Mouse (Mus musculus) heart, embryonic 11.5 days (tissue): Measurements from ENCODE around the gene Jaml. TPM values are rescaled to one million over a fixed set of nuclear protein-coding genes. Genes with fewer than 3 reads are reported as not detected.
A peak's percentile ranks its signal among the peaks of the same experiment; 100 is the strongest.

Experiments used
- ATAC-seq: fragments of 200-750 bp; cut with Nextera tagmentation; replicated peaks from 2 replicates; pipeline ENCODE4 v1.8.0; 2017; ENCODE audit warnings: moderate library complexity; ENCODE audit not compliant: insufficient number of reproducible peaks, low FRiP score, low TSS enrichment
- H3K27ac ChIP-seq: fragments of 300-500 bp; sonication (generic); 2 replicates; pipeline ENCODE4 v1.5.1; 2014; ENCODE audit warnings: mild to moderate bottlenecking, low read depth, low read length
- H3K27me3 ChIP-seq: fragments of 300-500 bp; sonication (generic); 2 replicates; pipeline ENCODE4 v1.6.1; 2014; ENCODE audit warnings: mild to moderate bottlenecking, low read length, mixed read lengths; ENCODE audit not compliant: control insufficient read depth, insufficient read depth
- H3K36me3 ChIP-seq: fragments of 300-500 bp; sonication (generic); 2 replicates; pipeline ENCODE4 v1.6.1; 2014; ENCODE audit warnings: mild to moderate bottlenecking, low read length, moderate library complexity, mixed read lengths; ENCODE audit not compliant: control insufficient read depth, insufficient read depth
- H3K4me1 ChIP-seq: fragments of 300-500 bp; sonication (generic); 2 replicates; pipeline ENCODE4 v1.6.1; 2014; ENCODE audit warnings: low read length; ENCODE audit not compliant: control insufficient read depth, insufficient read depth
- H3K4me2 ChIP-seq: fragments of 300-500 bp; sonication (generic); 2 replicates; pipeline ENCODE4 v1.6.1; 2014; ENCODE audit warnings: mild to moderate bottlenecking, moderate library complexity
- H3K4me3 ChIP-seq: fragments of 300-500 bp; sonication (generic); 2 replicates; pipeline ENCODE4 v1.5.1; 2014; ENCODE audit warnings: low read depth, low read length
- H3K9ac ChIP-seq: fragments of 300-500 bp; sonication (generic); 2 replicates; pipeline ENCODE4 v1.6.1; 2014; ENCODE audit warnings: mild to moderate bottlenecking, low read depth, low read length, moderate library complexity
- H3K9me3 ChIP-seq: fragments of 300-500 bp; sonication (generic); replicated peaks from 2 replicates; pipeline ENCODE4 v1.6.1; 2016; ENCODE audit warnings: low read length; ENCODE audit not compliant: control insufficient read depth
- WGBS: fragments of 180-500 bp; shearing (Covaris S2); extraction: QIAGEN DNeasy Blood & Tissue Kit; methylation state at CpG from one replicate; pipeline ENCODE4 v1.1.7; 2014; ENCODE audit not compliant: insufficient replicate concordance; 5-methylcytosine and 5-hydroxymethylcytosine counted together
- polyA plus RNA-seq: library from polyadenylated mRNA; unstranded; fragments of >200 nt; fragmentation: Nextera tagmentation; extraction: Ambion mirVana; gene quantifications from 2 replicates; pipeline ENCODE4 v1.2.1, GENCODE M21; 2014

Jaml gene
- polyA plus RNA-seq, 1 experiment from 2014 or later, result 0.36 TPM

- Histone ChIP-seq H3K9ac (no peak overlapping the region), H3K9me3 (no peaks in the 10 kb centered on the region), H3K36me3 (no peaks in the 10 kb centered on the region), H3K27ac (no peak overlapping the region), H3K27me3 (peaks cover 7% of the 10 kb centered on the region), H3K4me1 (peaks cover 7% of the 10 kb centered on the region; the same call in 1 of the 2 replicates), H3K4me3 (no peak overlapping the region), H3K4me2 (no peak overlapping the region)
- WGBS, result 53% methylated on average over 6 of the region's 6 CpGs
- no peak for ATAC-seq
Measured at GRCm38 (mm10) chr9:45121001-45121400, 42.0 kb downstream of the Jaml start.

- H3K27ac ChIP-seq, result no peak overlapping the region
- no peaks in the 10 kb centered on the region; the same call in none of the 2 replicates for H3K27me3 ChIP-seq
- H3K9me3 ChIP-seq, result no peaks in the 10 kb centered on the region
- 5% methylated on average over 10 of the region's 10 CpGs for WGBS
- H3K36me3 ChIP-seq, result no peaks in the 10 kb centered on the region
- peak overlapping the region; percentile 53 for H3K4me2 ChIP-seq
- no peak overlapping the region for H3K4me3 ChIP-seq
- H3K9ac ChIP-seq, result no peak overlapping the region
- ATAC-seq, result no peak
- peaks cover 7% of the 10 kb centered on the region; the same call in 1 of the 2 replicates for H3K4me1 ChIP-seq
Measured at GRCm38 (mm10) chr9:45121769-45122168, 42.8 kb downstream of the Jaml start.

GRCm38 (mm10) chr9:45122209-45122761 lies 43.3 kb downstream of the Jaml start:
- no peaks in the 10 kb centered on the region for H3K36me3 ChIP-seq
- H3K9ac ChIP-seq, result peak overlapping the region; percentile 29; the same call in 1 of the 2 replicates
- no peaks in the 10 kb centered on the region for H3K9me3 ChIP-seq
- H3K4me1 ChIP-seq, result peaks cover 7% of the 10 kb centered on the region; the same call in 1 of the 2 replicates
- 24% methylated on average over 9 of the region's 9 CpGs for whole genome bisulfite sequencing
- no peak overlapping the region for H3K27ac ChIP-seq
- H3K4me3 ChIP-seq, result no peak overlapping the region
- no peaks in the 10 kb centered on the region; the same call in none of the 2 replicates for H3K27me3 ChIP-seq
- peak; percentile 50 for ATAC-seq
- H3K4me2 ChIP-seq, result peak overlapping the region; percentile 53

- H3K9ac ChIP-seq, result no peak overlapping the region
- 83% methylated on average over 14 of the region's 14 CpGs for WGBS
- peaks cover 7% of the 10 kb centered on the region; the same call in 1 of the 2 replicates for H3K4me1 ChIP-seq
- H3K36me3 ChIP-seq, result no peaks in the 10 kb centered on the region
- no peak overlapping the region for H3K27ac ChIP-seq
- no peak overlapping the region for H3K4me2 ChIP-seq
- no peaks in the 10 kb centered on the region for H3K9me3 ChIP-seq
- H3K27me3 ChIP-seq, result peaks cover 6% of the 10 kb centered on the region
- no peak for ATAC-seq
- H3K4me3 ChIP-seq, result no peak overlapping the region
Measured at GRCm38 (mm10) chr9:45125211-45125610, 46.2 kb downstream of the Jaml start.

- Histone ChIP-seq H3K36me3 (no peaks in the 10 kb centered on the region), H3K9me3 (no peaks in the 10 kb centered on the region), H3K9ac (no peak overlapping the region), H3K27me3 (peaks cover 9% of the 10 kb centered on the region), H3K4me1 (peaks cover 5% of the 10 kb centered on the region; the same call in 1 of the 2 replicates), H3K4me2 (no peak overlapping the region), H3K27ac (no peak overlapping the region), H3K4me3 (no peak overlapping the region)
- 46% methylated on average over 7 of the region's 7 CpGs for WGBS
- no peak for ATAC-seq
Measured at GRCm38 (mm10) chr9:45126941-45127340, 48.0 kb downstream of the Jaml start.

- H3K27ac ChIP-seq, result no peak overlapping the region
- no peak overlapping the region for H3K4me2 ChIP-seq
- WGBS, result 78% methylated on average over 3 of the region's 3 CpGs
- no peaks in the 10 kb centered on the region for H3K36me3 ChIP-seq
- H3K4me1 ChIP-seq, result no peaks in the 10 kb centered on the region
- H3K4me3 ChIP-seq, result no peak overlapping the region
- no peak overlapping the region for H3K9ac ChIP-seq
- ATAC-seq, result no peak
- H3K27me3 ChIP-seq, result peaks cover 14% of the 10 kb centered on the region
- H3K9me3 ChIP-seq, result no peaks in the 10 kb centered on the region
Measured at GRCm38 (mm10) chr9:45130119-45130518, 51.1 kb downstream of the Jaml start.

- H3K4me3 ChIP-seq, result no peak overlapping the region
- peaks cover 30% of the 10 kb centered on the region for H3K4me1 ChIP-seq
- WGBS, result 13% methylated on average over 5 of the region's 5 CpGs
- no peak for ATAC-seq
- H3K9ac ChIP-seq, result no peak overlapping the region
- no peak overlapping the region for H3K4me2 ChIP-seq
- no peaks in the 10 kb centered on the region for H3K36me3 ChIP-seq
- no peaks in the 10 kb centered on the region for H3K9me3 ChIP-seq
- peaks cover 28% of the 10 kb centered on the region for H3K27me3 ChIP-seq
- H3K27ac ChIP-seq, result no peak overlapping the region
Measured at GRCm38 (mm10) chr9:45133484-45134310, 54.7 kb downstream of the Jaml start.

GRCm38 (mm10) chr9:45136442-45137169 lies 57.6 kb downstream of the Jaml start:
- no peak overlapping the region for H3K9ac ChIP-seq
- WGBS, result 4% methylated on average over 7 of the region's 7 CpGs
- H3K9me3 ChIP-seq, result no peaks in the 10 kb centered on the region
- ATAC-seq, result no peak
- peak overlapping the region; percentile 1; the same call in 1 of the 2 replicates for H3K4me2 ChIP-seq
- H3K4me3 ChIP-seq, result no peak overlapping the region
- peaks cover 39% of the 10 kb centered on the region for H3K4me1 ChIP-seq
- H3K36me3 ChIP-seq, result no peaks in the 10 kb centered on the region
- H3K27me3 ChIP-seq, result peaks cover 42% of the 10 kb centered on the region
- peak overlapping the region; percentile 30; the same call in 1 of the 2 replicates for H3K27ac ChIP-seq
